Mouse (Mus musculus): ENCODE results near the gene 1700019D03Rik. TPM values are rescaled to one million over a fixed set of nuclear protein-coding genes. Genes with fewer than 3 reads are reported as not detected.
"Not testable (repeated sequence)": the region's sequence is repeated elsewhere in the genome, so short reads cannot be mapped to it uniquely, and the experiment has no call there.

1700019D03Rik gene
- total and polyA plus RNA-seq, 2 experiments from 2014 or later, result 5.5 to 6.4 TPM

GRCm38 (mm10) chr1:52951146-52951868, 68.7 kb downstream of the 1700019D03Rik start:
- DNase-seq (ENCODE audit: low spot score), result peak; percentile 44
- ATAC-seq, result 0 out of 2 replicates have a peak, but pooled peaks have one; percentile 33

GRCm38 (mm10) chr1:52947895-52948294, 72.1 kb downstream of the 1700019D03Rik start:
- no peaks in the 10 kb centered on the region; the same call in 1 of the 2 replicates for H3K4me1 ChIP-seq (ENCODE audit: insufficient read depth, low read length)
- TF ChIP-seq CTCF (IDR thresholded peaks at IDR 0.05; ENCODE audit: low read depth), result no peak
- DNase-seq (ENCODE audit: low spot score) (no peak), ATAC-seq (no peak)
- H3K4me2 ChIP-seq (ENCODE audit: low read depth, low read length), result no peak overlapping the region
- no peaks in the 10 kb centered on the region for H3K9me3 ChIP-seq (ENCODE audit: low read length)
- no peak overlapping the region for H3K27ac ChIP-seq
- WGBS, result 85% methylated on average over 5 of the region's 5 CpGs
- H3K4me3 ChIP-seq (ENCODE audit: low read length), result no peak overlapping the region
- H3K9ac ChIP-seq (replicated peaks; ENCODE audit: low read length), result no peak overlapping the region
- no peaks in the 10 kb centered on the region for H3K27me3 ChIP-seq (ENCODE audit: insufficient read depth, low read length)
- no peaks in the 10 kb centered on the region for H3K36me3 ChIP-seq (ENCODE audit: insufficient read depth, low read length)

More at GRCm38 (mm10) chr1:52951146-52951868, 68.7 kb downstream of the 1700019D03Rik start:
- 56% methylated on average over 5 of the region's 5 CpGs for WGBS
- H3K9me3 ChIP-seq (ENCODE audit: low read length), result no peaks in the 10 kb centered on the region
- H3K4me1 ChIP-seq (ENCODE audit: insufficient read depth, low read length), result no peaks in the 10 kb centered on the region; the same call in 1 of the 2 replicates
- no peaks in the 10 kb centered on the region for H3K36me3 ChIP-seq (ENCODE audit: insufficient read depth, low read length)
- no peak overlapping the region for H3K27ac ChIP-seq
- H3K27me3 ChIP-seq (ENCODE audit: insufficient read depth, low read length), result no peaks in the 10 kb centered on the region
- peak overlapping the region; percentile 72; the same call in 1 of the 2 replicates for H3K4me3 ChIP-seq (ENCODE audit: low read length)
- no peak overlapping the region for H3K9ac ChIP-seq (replicated peaks; ENCODE audit: low read length)
- TF ChIP-seq CTCF (IDR thresholded peaks at IDR 0.05; ENCODE audit: low read depth), result no peak
- H3K4me2 ChIP-seq (ENCODE audit: low read depth, low read length), result peak overlapping the region; percentile 98

GRCm38 (mm10) chr1:52939021-52939420, 81.0 kb downstream of the 1700019D03Rik start:
- Histone ChIP-seq H3K36me3 (ENCODE audit: insufficient read depth, low read length) (no peaks in the 10 kb centered on the region), H3K9ac (replicated peaks; ENCODE audit: low read length) (no peak overlapping the region), H3K4me2 (ENCODE audit: low read depth, low read length) (no peak overlapping the region), H3K4me1 (ENCODE audit: insufficient read depth, low read length) (no peaks in the 10 kb centered on the region), H3K4me3 (ENCODE audit: low read length) (no peak overlapping the region), H3K9me3 (ENCODE audit: low read length) (0 out of 2 replicates have a peak, but pooled peaks cover 3% of the 10 kb centered on the region), H3K27me3 (ENCODE audit: insufficient read depth, low read length) (no peaks in the 10 kb centered on the region), H3K27ac (no peak overlapping the region)
- ATAC-seq, result no peak
- 97% methylated on average over 1 of the region's 1 CpGs for WGBS
- TF ChIP-seq CTCF (IDR thresholded peaks at IDR 0.05; ENCODE audit: low read depth), result no peak
- DNase-seq (ENCODE audit: low spot score), result no peak

GRCm38 (mm10) chr1:52934494-52934893, 85.5 kb downstream of the 1700019D03Rik start:
- 91% methylated on average over 5 of the region's 5 CpGs for WGBS
- no peak overlapping the region for H3K9ac ChIP-seq (replicated peaks; ENCODE audit: low read length)
- ATAC-seq, result no peak

GRCm38 (mm10) chr1:52924482-52924881, 95.5 kb downstream of the 1700019D03Rik start:
- H3K9me3 ChIP-seq (ENCODE audit: low read length); ATAC-seq; H3K4me3 ChIP-seq (ENCODE audit: low read length); H3K36me3 ChIP-seq (ENCODE audit: insufficient read depth, low read length); H3K4me2 ChIP-seq (ENCODE audit: low read depth, low read length); H3K9ac ChIP-seq (replicated peaks; ENCODE audit: low read length); H3K27me3 ChIP-seq (ENCODE audit: insufficient read depth, low read length); H3K27ac ChIP-seq; DNase-seq (ENCODE audit: low spot score); H3K4me1 ChIP-seq (ENCODE audit: insufficient read depth, low read length): not testable (repeated sequence)
- no CpG with 5 or more reads among the region's 1 CpGs for WGBS

More at GRCm38 (mm10) chr1:52934494-52934893, 85.5 kb downstream of the 1700019D03Rik start:
- Histone ChIP-seq H3K36me3 (ENCODE audit: insufficient read depth, low read length) (no peaks in the 10 kb centered on the region), H3K27me3 (ENCODE audit: insufficient read depth, low read length) (no peaks in the 10 kb centered on the region), H3K4me2 (ENCODE audit: low read depth, low read length) (no peak overlapping the region), H3K4me1 (ENCODE audit: insufficient read depth, low read length) (no peaks in the 10 kb centered on the region), H3K27ac (no peak overlapping the region), H3K9me3 (ENCODE audit: low read length) (0 out of 2 replicates have a peak, but pooled peaks cover 3% of the 10 kb centered on the region), H3K4me3 (ENCODE audit: low read length) (no peak overlapping the region)
- no peak for DNase-seq (ENCODE audit: low spot score)
- no peak for TF ChIP-seq CTCF (IDR thresholded peaks at IDR 0.05; ENCODE audit: low read depth)

GRCm38 (mm10) chr1:52918897-52919296, 101.1 kb downstream of the 1700019D03Rik start:
- not testable (repeated sequence) for H3K27ac ChIP-seq; H3K4me2 ChIP-seq (ENCODE audit: low read depth, low read length); H3K27me3 ChIP-seq (ENCODE audit: insufficient read depth, low read length); H3K9me3 ChIP-seq (ENCODE audit: low read length); H3K4me1 ChIP-seq (ENCODE audit: insufficient read depth, low read length); H3K4me3 ChIP-seq (ENCODE audit: low read length); H3K9ac ChIP-seq (replicated peaks; ENCODE audit: low read length); H3K36me3 ChIP-seq (ENCODE audit: insufficient read depth, low read length); ATAC-seq; DNase-seq (ENCODE audit: low spot score)

GRCm38 (mm10) chr1:52916655-52917054, 103.3 kb downstream of the 1700019D03Rik start:
- Histone ChIP-seq H3K27me3 (ENCODE audit: insufficient read depth, low read length) (no peaks in the 10 kb centered on the region), H3K4me2 (ENCODE audit: low read depth, low read length) (no peak overlapping the region), H3K27ac (no peak overlapping the region), H3K9me3 (ENCODE audit: low read length) (no peaks in the 10 kb centered on the region), H3K9ac (replicated peaks; ENCODE audit: low read length) (no peak overlapping the region), H3K36me3 (ENCODE audit: insufficient read depth, low read length) (no peaks in the 10 kb centered on the region), H3K4me3 (ENCODE audit: low read length) (no peak overlapping the region), H3K4me1 (ENCODE audit: insufficient read depth, low read length) (no peaks in the 10 kb centered on the region)
- DNase-seq (ENCODE audit: low spot score), result no peak
- 83% methylated on average over 2 of the region's 2 CpGs for WGBS
- no peak for TF ChIP-seq CTCF (IDR thresholded peaks at IDR 0.05; ENCODE audit: low read depth)
- ATAC-seq, result no peak

Measured in hindbrain, postnatal 0 days (tissue).